Mouse (Mus musculus) bone marrow, adult 2 months (tissue): ENCODE results near the gene Klf2. TPM values are rescaled to one million over a fixed set of nuclear protein-coding genes. Genes with fewer than 3 reads are reported as not detected.

Experiments
- H3K27ac ChIP-seq: fragments of 200-500 bp; 2 replicates; pipeline ENCODE4 v1.5.1; 2012; ENCODE audit warnings: low read depth, mild to moderate bottlenecking, control low read depth, inconsistent platforms, low read length; ENCODE audit not compliant: control insufficient read depth, poor library complexity, insufficient read depth
- H3K4me1 ChIP-seq: fragments of 200-500 bp; 2 replicates; pipeline ENCODE4 v1.6.1; 2011; ENCODE audit warnings: low read length; ENCODE audit not compliant: control insufficient read depth, insufficient read depth
- H3K4me3 ChIP-seq: fragments of 200-500 bp; replicated peaks from 2 replicates; pipeline ENCODE3; 2011; ENCODE audit warnings: mild to moderate bottlenecking, low read depth, low read length, control low read depth; ENCODE audit not compliant: control insufficient read depth
- CTCF ChIP-seq: fragments of 200-500 bp; IDR thresholded peaks from 2 replicates; pipeline ENCODE4 v1.5.1; 2011; ENCODE audit warnings: low read length, control low read depth; ENCODE audit not compliant: control insufficient read depth, insufficient read depth
- POLR2A ChIP-seq: fragments of 200-500 bp; IDR thresholded peaks from 2 replicates; pipeline ENCODE4 v1.6.1; 2011; ENCODE audit warnings: low read depth, mild to moderate bottlenecking, control low read depth, low read length, borderline replicate concordance; ENCODE audit not compliant: control insufficient read depth
- WGBS: fragments of 180-500 bp; shearing (Covaris S2); methylation state at CpG from one replicate; pipeline ENCODE4 v1.1.7; 2018; 5-methylcytosine and 5-hydroxymethylcytosine counted together
- polyA plus RNA-seq: library from polyadenylated mRNA; stranded (reverse); fragments of >200 nt; gene quantifications from 2 replicates; pipeline ENCODE4 v1.2.4, GENCODE M21; 2011; ENCODE audit warnings: low replicate concordance; ENCODE audit not compliant: missing spikeins, insufficient read depth, insufficient read length

The Klf2 gene
- polyA plus RNA-seq, 1 experiment: 179 TPM

GRCm38 (mm10) chr8:72298928-72299327 is 19.9 kb upstream of the Klf2 start:
- Histone ChIP-seq H3K4me1 (peaks cover 2% of the 10 kb centered on the region), H3K27ac (no peak overlapping the region), H3K4me3 (no peak overlapping the region)
- TF ChIP-seq POLR2A (no peak), CTCF (no peak)
- WGBS: 83% methylated on average over 1 of the region's 1 CpGs

DNA sequence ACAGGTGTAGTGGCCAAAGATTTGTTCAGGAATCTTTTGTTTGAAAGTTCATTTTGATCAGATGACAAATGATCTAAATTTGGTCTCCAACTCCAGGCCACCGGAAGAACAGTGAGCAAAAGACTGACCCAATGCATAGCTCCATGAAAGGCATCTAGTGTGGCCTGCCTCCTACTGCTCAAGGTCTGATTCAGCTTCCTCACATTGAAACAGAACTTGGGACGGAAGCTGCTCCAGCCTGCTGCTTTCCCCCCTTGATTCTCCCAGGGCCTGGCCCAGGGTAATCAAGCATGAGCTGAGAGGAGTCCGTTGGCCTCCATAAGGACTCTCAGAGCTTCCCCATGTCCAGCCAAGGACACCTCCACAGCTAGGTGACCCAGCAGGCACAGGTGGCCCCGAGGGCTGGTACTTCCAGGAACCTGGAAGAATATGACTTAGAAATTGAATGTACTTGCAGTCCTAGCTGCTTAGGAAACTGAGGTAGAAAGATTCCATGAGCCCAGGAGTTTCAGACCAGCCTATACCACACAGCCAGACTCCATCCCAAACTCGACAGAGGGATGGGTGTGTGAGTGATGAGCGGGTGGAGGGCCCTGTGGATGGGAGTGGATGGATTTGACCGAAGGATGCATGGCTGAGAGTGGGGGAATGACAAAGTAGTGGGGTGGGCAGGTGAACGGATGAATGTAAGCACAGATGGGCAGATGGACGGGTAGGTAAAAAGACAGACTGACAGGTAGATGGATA is 18.0 kb upstream of the Klf2 start:
- no peak for TF ChIP-seq CTCF
- no peak for TF ChIP-seq POLR2A
- Histone ChIP-seq H3K27ac (no peak overlapping the region), H3K4me3 (no peak overlapping the region), H3K4me1 (peaks cover under 1% of the 10 kb centered on the region)
- WGBS: 79% methylated on average over 9 of the region's 9 CpGs

DNA sequence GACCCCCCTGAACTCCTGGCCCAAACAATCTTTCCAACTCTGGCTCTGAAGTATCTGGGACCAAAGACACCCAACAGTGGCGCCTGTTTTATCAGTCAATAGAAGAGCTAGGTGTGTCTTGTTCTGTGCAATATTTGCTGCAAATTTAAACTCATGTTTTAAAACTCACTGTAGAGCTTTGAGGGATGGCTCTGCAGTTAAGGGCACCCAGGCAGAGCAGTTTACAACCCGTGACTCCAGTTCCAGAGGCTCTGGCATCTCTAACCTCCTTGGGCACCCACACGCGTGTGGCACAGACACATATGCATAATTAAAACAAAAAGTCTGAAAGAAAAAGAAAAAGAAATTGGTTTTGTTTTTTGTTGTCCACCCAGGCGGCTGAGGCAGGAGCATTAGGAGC is 17.3 kb upstream of the Klf2 start:
- no peak for TF ChIP-seq POLR2A
- no peak for TF ChIP-seq CTCF
- Histone ChIP-seq H3K4me3 (no peak overlapping the region), H3K4me1 (no peaks in the 10 kb centered on the region; the same call in 1 of the 2 replicates), H3K27ac (no peak overlapping the region)
- 82% methylated on average over 5 of the region's 5 CpGs for WGBS

DNA sequence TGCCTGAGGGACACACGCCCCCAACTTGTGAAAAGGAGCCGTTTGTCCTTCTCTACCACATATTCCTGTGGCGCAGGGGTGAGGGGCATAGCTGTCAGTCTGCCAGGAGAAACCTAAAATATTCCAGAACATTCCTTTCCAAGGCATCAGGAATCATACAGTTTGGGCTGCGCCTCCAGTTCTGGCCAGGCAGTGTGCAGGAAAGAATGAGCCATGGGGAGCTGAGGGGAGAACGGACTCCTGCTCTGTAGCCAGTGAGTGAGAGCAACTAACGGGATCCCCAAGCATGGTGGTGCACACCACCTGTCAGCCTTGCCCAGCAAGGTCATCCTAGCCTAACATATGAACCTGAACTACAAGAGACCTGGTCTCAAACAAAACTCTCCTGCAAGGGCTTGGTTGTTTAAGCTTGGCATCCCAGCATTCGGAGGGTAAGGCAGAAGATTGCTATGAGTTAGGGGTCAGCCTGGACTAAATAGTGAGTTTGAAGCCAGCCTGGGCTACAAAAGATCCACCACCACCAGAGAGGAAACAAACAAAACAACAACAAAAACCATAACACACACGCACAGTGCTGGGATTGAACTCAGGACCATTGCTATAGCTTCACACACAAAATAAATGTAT is 15.7 kb upstream of the Klf2 start:
- Histone ChIP-seq H3K27ac (peak overlapping the region; percentile 42; the same call in 1 of the 2 replicates), H3K4me1 (no peaks in the 10 kb centered on the region; the same call in 1 of the 2 replicates), H3K4me3 (no peak overlapping the region)
- TF ChIP-seq CTCF: no peak
- no peak for TF ChIP-seq POLR2A
- WGBS: 42% methylated on average over 8 of the region's 8 CpGs

GRCm38 (mm10) chr8:72303633-72304032 is 15.2 kb upstream of the Klf2 start:
- TF ChIP-seq CTCF: no peak
- 0 out of 2 replicates have a peak, but pooled peaks have one; percentile 24 for TF ChIP-seq POLR2A
- H3K4me1 ChIP-seq: no peaks in the 10 kb centered on the region; the same call in none of the 2 replicates
- H3K27ac ChIP-seq: peak overlapping the region; percentile 38
- H3K4me3 ChIP-seq: peak overlapping the region; percentile 41
- WGBS: under 1% methylated on average over 8 of the region's 8 CpGs

- H3K4me3 ChIP-seq: no peak within 1 kb of the TSS
- no peaks in the 10 kb centered on the region; the same call in none of the 2 replicates for H3K4me1 ChIP-seq
- WGBS: 89% methylated on average over 16 of the region's 16 CpGs
- no peak within 1 kb of the TSS for H3K27ac ChIP-seq
- TF ChIP-seq POLR2A (no peak), CTCF (no peak)
Measured at GRCm38 (mm10) chr8:72305210-72305905, 13.5 kb upstream of the Klf2 start, which contains the start of gene Gm10282. Gene Gm10282, minus strand, starts transcription at chr8:72305260.

DNA sequence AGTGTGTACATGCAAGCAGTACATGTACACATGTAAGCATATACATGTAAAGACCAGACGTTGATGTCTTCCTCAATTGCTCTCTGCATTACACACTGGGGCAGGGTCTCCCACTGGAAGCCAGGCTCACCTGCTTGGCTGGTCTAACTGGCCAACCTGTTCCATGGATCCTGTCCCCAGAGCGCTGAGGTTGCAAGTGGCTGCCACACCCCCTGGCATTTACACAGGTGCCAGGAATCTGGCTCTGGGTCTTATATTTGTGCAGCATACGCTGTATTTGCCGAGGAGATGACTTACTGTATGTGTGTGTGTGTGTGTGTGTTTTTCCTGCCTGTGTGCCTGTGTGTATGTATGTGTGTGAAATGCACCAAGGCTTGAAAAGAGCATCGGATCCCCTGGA is 11.9 kb upstream of the Klf2 start:
- WGBS: 80% methylated on average over 5 of the region's 5 CpGs
- no peaks in the 10 kb centered on the region; the same call in none of the 2 replicates for H3K4me1 ChIP-seq
- H3K4me3 ChIP-seq: no peak overlapping the region
- TF ChIP-seq POLR2A (no peak), CTCF (no peak)
- H3K27ac ChIP-seq: no peak overlapping the region

- no peaks in the 10 kb centered on the region; the same call in none of the 2 replicates for H3K4me1 ChIP-seq
- H3K27ac ChIP-seq: no peak overlapping the region
- 80% methylated on average over 6 of the region's 6 CpGs for WGBS
- TF ChIP-seq CTCF: no peak
- no peak for TF ChIP-seq POLR2A
- H3K4me3 ChIP-seq: no peak overlapping the region
Measured at GRCm38 (mm10) chr8:72308276-72308675, 10.6 kb upstream of the Klf2 start.
